Mouse (Mus musculus) lung, adult 18-20 months (tissue): ENCODE data around the gene Ctss.

ENCODE experiments used
- DNase-seq, 2 experiments: peaks; one replicate each; pipeline ENCODE4 v3.0.0; 2022; ENCODE audit warnings: mixed read lengths in 2 of 2

The Ctss gene

GRCm38 (mm10) chr3:95526622-95527211, at the start of gene Ctss:
Gene Ctss, plus strand, starts transcription at chr3:95526786.
- no peak for DNase-seq

GRCm38 (mm10) chr3:95478966-95479365, 47.6 kb upstream of the Ctss start:
- no peak for DNase-seq

GRCm38 (mm10) chr3:95486421-95486820, 40.2 kb upstream of the Ctss start:
- no peak for DNase-seq

- DNase-seq = no peak
Measured at GRCm38 (mm10) chr3:95488679-95489078, 37.9 kb upstream of the Ctss start.

GRCm38 (mm10) chr3:95490238-95490637, 36.3 kb upstream of the Ctss start:
- DNase-seq = no peak

- peak; percentile 31 to 58 for DNase-seq
Measured at GRCm38 (mm10) chr3:95494342-95494741, 32.2 kb upstream of the Ctss start.

- DNase-seq = no peak
Measured at GRCm38 (mm10) chr3:95498229-95498628, 28.4 kb upstream of the Ctss start.

- no peak for DNase-seq
Measured at GRCm38 (mm10) chr3:95499024-95499423, 27.6 kb upstream of the Ctss start, which contains the start of gene Ctsk. Gene Ctsk, plus strand, starts transcription at chr3:95499256.

- DNase-seq = no peak
Measured at GRCm38 (mm10) chr3:95499496-95500140, 27.0 kb upstream of the Ctss start.

GRCm38 (mm10) chr3:95502312-95502711, 24.3 kb upstream of the Ctss start:
- DNase-seq = no peak

- no peak for DNase-seq
Measured at GRCm38 (mm10) chr3:95509348-95509747, 17.2 kb upstream of the Ctss start.

- DNase-seq = peak; percentile 31
Measured at GRCm38 (mm10) chr3:95511611-95512180, 14.9 kb upstream of the Ctss start.

- no peak for DNase-seq
Measured at GRCm38 (mm10) chr3:95516614-95517041, 10.0 kb upstream of the Ctss start.

GRCm38 (mm10) chr3:95517493-95517898, 9.1 kb upstream of the Ctss start:
- peak; percentile 49 to 55 for DNase-seq

- peak in 1 of 2 experiments; percentile 30 for DNase-seq
Measured at GRCm38 (mm10) chr3:95518891-95519290, 7.7 kb upstream of the Ctss start.

GRCm38 (mm10) chr3:95519315-95519714, 7.3 kb upstream of the Ctss start:
- DNase-seq = no peak

GRCm38 (mm10) chr3:95520100-95520499, 6.5 kb upstream of the Ctss start:
- DNase-seq = no peak

GRCm38 (mm10) chr3:95521168-95521567, 5.4 kb upstream of the Ctss start:
- DNase-seq = peak; percentile 27 to 39

- DNase-seq = no peak
Measured at GRCm38 (mm10) chr3:95523662-95524061, 2.9 kb upstream of the Ctss start.

GRCm38 (mm10) chr3:95524673-95525072, 1.9 kb upstream of the Ctss start:
- no peak for DNase-seq

GRCm38 (mm10) chr3:95526111-95526510, 475 bp upstream of the Ctss start:
- no peak for DNase-seq

- peak in 1 of 2 experiments; percentile 16 for DNase-seq
Measured at GRCm38 (mm10) chr3:95529814-95530213, 3.2 kb downstream of the Ctss start.

GRCm38 (mm10) chr3:95531025-95531424, 4.4 kb downstream of the Ctss start:
- no peak for DNase-seq

GRCm38 (mm10) chr3:95533364-95533763, 6.8 kb downstream of the Ctss start:
- no peak for DNase-seq
